Mouse (Mus musculus) kidney, adult 18-20 months (tissue): Measurements from ENCODE around the gene Tmem201.

ENCODE experiments used
- DNase-seq: peaks from one replicate; pipeline ENCODE4 v3.0.0; 2021

The Tmem201 gene

DNA sequence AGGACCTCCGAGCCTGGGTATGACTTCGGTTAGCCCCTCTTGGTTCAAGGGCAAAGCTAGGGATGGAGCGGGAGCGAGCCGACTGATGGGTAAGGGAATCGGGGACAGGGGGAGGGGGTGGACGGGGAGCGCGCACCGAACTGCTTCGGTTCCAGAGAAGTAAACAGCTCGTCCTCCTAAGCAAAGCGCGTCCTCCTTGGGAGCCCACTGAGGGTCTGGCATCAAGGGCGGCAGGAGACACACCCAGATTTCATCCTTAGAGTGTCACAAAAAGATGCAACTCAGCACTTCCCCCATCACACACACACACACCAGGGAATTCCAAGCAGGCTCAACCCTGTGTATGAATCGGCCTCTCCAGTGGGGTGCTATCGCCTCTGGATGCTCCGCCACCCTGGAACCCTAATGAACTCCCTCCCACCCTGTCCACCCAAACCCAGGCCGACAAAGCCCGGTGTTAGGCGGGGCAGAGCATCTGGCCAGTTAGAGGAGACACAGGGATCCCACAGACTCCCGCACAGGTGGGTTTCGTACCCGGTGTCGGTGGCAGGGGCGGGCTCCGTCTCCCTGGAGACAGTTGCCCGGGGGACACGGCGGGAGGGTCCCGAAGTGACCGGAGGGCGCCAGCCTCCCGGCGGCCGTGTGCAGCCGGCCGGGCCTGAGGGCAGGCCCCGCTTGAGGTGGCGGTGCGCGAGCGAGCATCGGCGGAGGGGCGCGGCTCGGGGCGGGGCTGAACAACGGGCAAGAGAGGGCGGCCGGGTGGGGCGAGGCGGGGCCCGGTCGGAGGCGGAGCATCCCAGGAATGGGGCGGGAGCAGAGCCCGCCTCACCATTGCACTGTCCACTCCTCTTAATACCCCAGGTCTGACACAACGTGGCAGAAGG lies 62.2 kb downstream of the Tmem201 start:
- DNase-seq: peak; percentile 76

DNA sequence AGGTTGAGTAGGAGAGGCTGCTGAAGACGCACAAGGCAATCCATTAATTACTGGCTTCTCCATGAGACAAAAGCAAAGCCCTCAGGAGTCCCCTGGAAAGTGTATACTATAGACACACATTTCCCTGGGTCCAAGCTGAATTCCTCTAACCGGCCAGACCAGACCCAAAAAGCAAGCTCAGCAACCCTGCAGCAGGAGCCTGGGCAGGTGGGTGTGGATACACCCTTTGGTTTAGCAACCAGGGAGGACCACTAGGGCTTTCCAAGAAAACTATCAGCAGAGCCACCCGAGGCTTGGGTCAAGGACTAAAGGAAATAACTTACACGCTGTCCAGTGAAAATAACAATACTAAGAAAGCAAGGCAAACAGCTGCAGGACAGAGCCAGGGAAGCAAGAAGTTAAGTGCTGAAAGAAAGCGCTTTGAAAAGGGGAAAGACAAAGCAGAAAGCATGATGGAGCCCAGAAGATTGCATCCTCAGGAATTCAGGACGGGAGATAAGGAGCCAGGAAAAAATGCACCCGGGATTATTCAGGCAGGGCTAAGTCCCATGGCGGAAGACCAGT lies 62.9 kb downstream of the Tmem201 start:
- no peak for DNase-seq

DNA sequence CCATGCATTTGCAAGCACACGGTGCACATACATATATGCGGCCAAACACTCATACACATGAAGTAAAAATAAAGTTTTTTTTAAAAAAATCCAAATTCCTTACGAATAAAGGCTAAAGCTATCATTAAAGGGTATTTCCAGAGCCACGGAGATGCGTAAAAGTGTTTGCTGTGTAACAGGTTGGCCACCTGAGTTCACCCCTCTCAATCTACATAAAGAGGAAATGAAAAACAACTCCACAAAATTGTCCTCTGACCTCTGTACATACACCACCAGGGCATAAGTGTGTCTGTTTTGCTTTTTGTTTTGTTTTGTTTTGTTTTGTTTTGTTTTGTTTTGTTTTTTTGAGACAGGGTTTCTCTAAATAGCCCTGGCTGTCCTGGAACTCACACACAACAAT lies 65.1 kb downstream of the Tmem201 start:
- no peak for DNase-seq

DNA sequence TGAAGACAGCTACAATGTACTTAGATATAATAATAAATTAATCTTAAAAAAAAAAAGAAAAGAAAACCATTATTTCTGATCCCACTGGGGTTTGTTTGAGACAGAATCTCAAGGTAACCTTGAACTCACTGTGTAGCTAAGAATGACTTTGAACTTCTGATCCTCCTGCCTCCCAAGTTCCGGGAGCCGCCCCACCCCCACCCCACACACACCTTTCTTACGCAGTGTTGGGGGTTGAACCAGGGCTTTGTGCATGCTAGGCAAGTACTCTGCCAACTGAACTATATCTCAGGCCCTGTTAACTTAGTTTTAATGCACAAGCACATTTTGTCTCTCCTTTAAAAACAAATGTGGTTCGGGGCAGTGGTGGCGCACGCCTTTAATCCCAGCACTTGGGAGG lies 66.7 kb downstream of the Tmem201 start:
- DNase-seq: no peak

DNA sequence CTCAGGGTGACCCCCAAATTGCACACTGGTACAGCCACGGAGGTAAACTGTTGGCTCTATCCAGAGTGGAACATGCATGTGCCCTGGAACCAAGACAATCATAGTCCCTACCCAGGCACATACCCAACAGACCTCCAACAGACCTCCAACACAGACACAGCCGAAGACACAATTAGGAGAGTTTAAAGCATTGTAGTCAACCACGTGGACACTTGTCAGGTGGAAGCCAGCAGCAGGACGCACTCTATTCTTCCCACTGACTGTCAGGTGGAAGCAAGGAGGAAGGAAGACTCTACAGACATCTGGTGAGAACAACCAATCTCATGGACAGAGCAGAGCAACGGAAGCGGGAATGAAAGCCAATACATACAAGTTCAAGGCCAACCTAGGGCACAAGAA lies 72.2 kb downstream of the Tmem201 start:
- DNase-seq: no peak
